Mouse (Mus musculus) forebrain, embryonic 10.5 days (tissue): ENCODE results near the gene Cited2. TPM values are rescaled to one million over a fixed set of nuclear protein-coding genes. Genes with fewer than 3 reads are reported as not detected.

Experiments
- DNase-seq: peaks from one replicate; pipeline ENCODE4 v3.0.0-alpha.2; 2017; ENCODE audit warnings: low spot score; ENCODE audit errors: extremely low spot score
- H3K27ac ChIP-seq: fragments of 300-500 bp; sonication (generic); 2 replicates; pipeline ENCODE4 v1.5.1; 2016; ENCODE audit warnings: mild to moderate bottlenecking
- H3K27me3 ChIP-seq: fragments of 300-500 bp; sonication (generic); 2 replicates; pipeline ENCODE4 v1.6.1; 2016; ENCODE audit warnings: mild to moderate bottlenecking; ENCODE audit not compliant: poor library complexity, severe bottlenecking
- H3K36me3 ChIP-seq: fragments of 300-500 bp; sonication (generic); replicated peaks from 2 replicates; pipeline ENCODE4 v1.6.1; 2016; ENCODE audit warnings: mild to moderate bottlenecking, moderate library complexity
- H3K4me1 ChIP-seq: fragments of 300-500 bp; sonication (generic); 2 replicates; pipeline ENCODE4 v1.6.1; 2016
- H3K4me3 ChIP-seq: fragments of 300-500 bp; sonication (generic); 2 replicates; pipeline ENCODE4 v1.5.1; 2016; ENCODE audit warnings: mild to moderate bottlenecking, moderate library complexity
- H3K9me3 ChIP-seq: fragments of 300-500 bp; sonication (generic); 2 replicates; pipeline ENCODE4 v1.6.1; 2016; ENCODE audit warnings: mild to moderate bottlenecking, moderate library complexity
- WGBS: fragments of 180-500 bp; shearing (Covaris S2); methylation state at CpG from one replicate; pipeline ENCODE4 v1.1.7; 2016; 5-methylcytosine and 5-hydroxymethylcytosine counted together
- polyA plus RNA-seq: library from polyadenylated mRNA; unstranded; fragments of >200 nt; fragmentation: Nextera tagmentation; extraction: Ambion mirVana; gene quantifications from 2 replicates; pipeline ENCODE4 v1.2.1, GENCODE M21; 2016

Gene Cited2
- polyA plus RNA-seq, 1 experiment from 2014 or later = 32.8 TPM

DNA sequence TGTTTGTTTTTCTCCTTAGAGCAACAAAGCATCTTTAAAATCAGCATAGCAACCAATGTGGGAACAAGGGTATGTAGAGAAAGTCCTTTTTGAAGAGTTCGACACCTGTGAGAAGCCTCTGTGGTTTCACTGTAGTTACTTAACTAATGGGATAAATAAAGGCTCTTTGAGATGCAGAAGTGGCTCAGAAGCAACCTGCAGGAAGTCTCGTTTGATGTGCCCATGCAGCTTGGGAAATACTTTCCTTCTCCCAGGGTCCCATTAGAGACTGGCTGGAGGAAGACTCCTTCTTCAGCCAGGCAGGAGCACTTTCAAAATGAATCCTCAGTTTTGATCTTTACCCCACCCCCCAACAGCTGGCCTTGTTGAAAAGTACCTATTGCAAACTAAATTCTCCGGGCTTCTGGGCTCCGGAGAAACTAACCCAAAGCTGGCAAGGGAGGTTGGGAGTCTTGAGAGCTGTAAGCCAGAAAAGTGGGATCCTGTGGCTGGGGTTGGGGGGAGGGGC lies 17.5 kb upstream of the Cited2 start:
- no peak overlapping the region for H3K27ac ChIP-seq
- no peaks in the 10 kb centered on the region for H3K9me3 ChIP-seq
- peaks cover 11% of the 10 kb centered on the region for H3K4me1 ChIP-seq
- no peaks in the 10 kb centered on the region for H3K36me3 ChIP-seq
- WGBS = 19% methylated on average over 4 of the region's 4 CpGs
- H3K27me3 ChIP-seq = no peaks in the 10 kb centered on the region
- no peak for DNase-seq
- no peak overlapping the region for H3K4me3 ChIP-seq

DNA sequence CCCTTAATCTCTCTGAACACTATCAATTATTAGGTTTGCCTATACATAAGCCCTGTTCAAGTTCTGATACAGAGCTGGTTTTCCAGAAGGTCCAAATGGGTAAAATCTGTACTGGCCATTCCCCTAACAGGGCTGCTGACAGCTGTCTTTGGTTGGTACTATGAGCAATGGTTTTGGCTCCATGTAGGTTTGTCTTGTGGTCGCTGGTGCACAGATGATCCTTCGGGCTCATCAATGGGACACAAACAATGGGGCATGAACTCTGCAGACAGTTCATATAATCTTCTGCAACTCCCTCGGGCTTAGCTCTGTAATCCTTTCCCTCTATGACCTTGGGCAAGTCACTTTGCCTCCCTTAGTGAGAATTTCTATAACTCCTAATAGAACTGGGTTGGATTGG lies 12.3 kb upstream of the Cited2 start:
- Histone ChIP-seq H3K27me3 (no peaks in the 10 kb centered on the region), H3K27ac (no peak overlapping the region), H3K9me3 (no peaks in the 10 kb centered on the region), H3K4me3 (no peak overlapping the region), H3K4me1 (peaks cover 2% of the 10 kb centered on the region), H3K36me3 (no peaks in the 10 kb centered on the region)
- 79% methylated on average over 3 of the region's 3 CpGs for WGBS
- DNase-seq = no peak

DNA sequence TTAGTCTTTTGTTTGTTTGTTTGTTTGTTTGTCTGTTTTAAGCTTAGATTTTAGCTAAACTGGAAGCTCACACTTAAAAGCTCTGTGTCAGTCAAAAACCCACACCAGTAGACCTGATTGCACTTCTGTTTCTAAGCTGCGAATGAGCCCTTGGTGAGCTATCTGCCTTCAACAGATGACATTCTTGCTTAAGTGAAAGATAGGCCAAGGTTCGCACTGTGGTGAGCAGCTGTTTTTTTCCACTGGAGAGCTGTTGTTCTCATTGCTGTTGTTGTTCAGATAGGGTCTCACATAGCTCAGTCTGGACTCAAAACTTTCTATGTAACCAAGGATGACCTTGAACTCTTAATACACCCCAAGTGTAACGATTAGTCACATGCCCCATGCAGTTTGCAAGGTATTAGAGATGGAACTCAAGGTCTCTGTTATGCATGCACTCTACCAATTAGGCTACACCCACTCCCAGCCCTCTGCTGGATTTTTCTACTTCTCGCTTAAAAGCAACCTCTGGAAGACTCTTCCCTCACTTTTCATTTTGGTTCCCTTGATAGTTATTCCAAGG lies 3.9 kb upstream of the Cited2 start:
- no peaks in the 10 kb centered on the region; the same call in 1 of the 2 replicates for H3K27me3 ChIP-seq
- H3K36me3 ChIP-seq = peaks cover 1% of the 10 kb centered on the region
- H3K9me3 ChIP-seq = no peaks in the 10 kb centered on the region
- H3K4me1 ChIP-seq = peaks cover 10% of the 10 kb centered on the region
- WGBS = 91% methylated on average over 4 of the region's 4 CpGs
- no peak for DNase-seq
- no peak overlapping the region for H3K27ac ChIP-seq
- H3K4me3 ChIP-seq = no peak overlapping the region

DNA sequence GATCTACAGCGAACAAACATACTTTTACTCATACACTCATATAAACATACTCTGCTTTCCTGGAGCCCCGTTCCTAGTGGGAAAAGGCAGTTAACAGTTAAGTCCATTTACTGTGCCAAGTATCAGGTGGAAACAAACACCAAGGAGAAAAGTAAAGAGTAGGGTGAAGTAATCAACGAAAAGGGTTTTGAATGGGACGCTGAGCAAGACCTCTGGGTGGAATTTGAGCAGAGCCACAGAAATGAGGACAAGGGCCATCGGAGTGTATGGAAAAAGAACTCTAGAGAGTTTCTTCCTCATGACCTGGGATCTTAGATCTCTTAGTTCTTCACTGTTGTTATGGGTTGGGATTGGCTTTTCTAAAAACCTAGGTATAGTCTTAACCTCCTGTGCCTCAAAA lies 3.4 kb upstream of the Cited2 start:
- H3K9me3 ChIP-seq = no peaks in the 10 kb centered on the region
- H3K4me3 ChIP-seq = no peak overlapping the region
- 92% methylated on average over 5 of the region's 5 CpGs for WGBS
- DNase-seq = no peak
- H3K4me1 ChIP-seq = peaks cover 15% of the 10 kb centered on the region
- H3K27ac ChIP-seq = no peak overlapping the region
- no peaks in the 10 kb centered on the region; the same call in 1 of the 2 replicates for H3K27me3 ChIP-seq
- peaks cover 5% of the 10 kb centered on the region for H3K36me3 ChIP-seq

DNA sequence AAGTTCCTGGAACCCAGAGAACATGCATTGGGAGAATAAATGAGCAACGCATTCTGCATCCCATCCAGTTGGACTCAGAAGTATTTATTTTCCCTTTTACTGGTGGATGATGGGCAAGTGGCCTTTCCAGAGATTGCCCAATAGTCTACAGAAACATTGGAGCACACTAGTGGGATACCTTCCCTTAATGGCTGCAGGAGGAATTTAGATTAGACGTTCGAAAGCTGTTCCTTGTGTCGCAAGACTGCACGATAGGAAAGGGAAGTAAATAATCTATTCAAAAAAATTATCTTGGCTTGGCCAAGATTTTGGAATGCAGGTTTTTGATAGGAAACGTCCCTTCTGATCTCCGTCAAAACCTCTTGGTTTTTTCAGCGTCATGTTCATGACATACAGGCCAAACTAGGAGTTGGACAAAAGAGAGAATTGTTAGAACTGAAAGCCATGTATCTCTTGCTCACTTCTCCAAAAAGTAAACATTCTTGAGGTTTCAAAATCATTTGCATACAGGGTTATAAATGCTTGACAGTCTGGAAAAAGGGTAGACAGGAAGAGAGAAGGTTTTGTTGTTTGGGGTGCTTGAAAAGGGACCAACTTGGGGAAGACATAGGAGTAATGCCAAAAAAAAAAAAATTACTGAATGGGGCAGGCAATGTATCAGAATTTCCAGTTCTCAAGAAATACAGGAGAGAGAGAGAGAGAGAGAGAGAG lies 2.0 kb upstream of the Cited2 start:
- Histone ChIP-seq H3K27ac (peak overlapping the region; percentile 98), H3K4me1 (peaks cover 28% of the 10 kb centered on the region), H3K9me3 (no peaks in the 10 kb centered on the region), H3K27me3 (no peaks in the 10 kb centered on the region; the same call in 1 of the 2 replicates), H3K36me3 (peaks cover 5% of the 10 kb centered on the region), H3K4me3 (peak overlapping the region; percentile 94)
- WGBS = 88% methylated on average over 8 of the region's 8 CpGs
- no peak for DNase-seq

DNA sequence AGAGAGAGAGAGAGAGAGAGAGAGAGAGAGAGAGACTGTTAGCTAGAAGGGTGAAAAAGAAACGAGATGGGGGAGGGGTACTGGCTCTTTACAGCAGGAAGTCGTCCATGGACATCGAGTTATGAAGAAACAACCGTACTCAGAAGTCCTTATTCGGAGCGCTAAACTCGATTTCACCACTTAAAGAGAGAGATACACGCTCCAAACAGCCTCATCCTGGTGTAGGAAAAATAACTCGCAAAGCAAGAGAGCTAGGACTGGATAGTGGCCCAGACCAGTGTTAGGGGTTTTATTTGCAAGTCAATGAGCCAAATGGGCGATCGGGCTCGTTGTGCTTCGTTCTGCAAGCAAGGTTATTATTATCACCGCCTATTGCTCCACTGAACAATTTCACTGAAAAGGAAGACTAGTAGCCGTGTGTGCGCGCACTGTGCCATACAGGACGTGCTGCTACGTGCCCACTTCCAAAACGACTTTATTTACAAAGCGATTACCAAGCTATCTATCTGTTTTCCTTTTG lies 1.4 kb upstream of the Cited2 start:
- under 1% methylated on average over 21 of the region's 21 CpGs for WGBS
- Histone ChIP-seq H3K9me3 (no peaks in the 10 kb centered on the region), H3K4me1 (peaks cover 34% of the 10 kb centered on the region), H3K36me3 (peaks cover 5% of the 10 kb centered on the region), H3K4me3 (peak overlapping the region; percentile 94), H3K27ac (peak overlapping the region; percentile 98), H3K27me3 (no peaks in the 10 kb centered on the region; the same call in 1 of the 2 replicates)
- DNase-seq = no peak

DNA sequence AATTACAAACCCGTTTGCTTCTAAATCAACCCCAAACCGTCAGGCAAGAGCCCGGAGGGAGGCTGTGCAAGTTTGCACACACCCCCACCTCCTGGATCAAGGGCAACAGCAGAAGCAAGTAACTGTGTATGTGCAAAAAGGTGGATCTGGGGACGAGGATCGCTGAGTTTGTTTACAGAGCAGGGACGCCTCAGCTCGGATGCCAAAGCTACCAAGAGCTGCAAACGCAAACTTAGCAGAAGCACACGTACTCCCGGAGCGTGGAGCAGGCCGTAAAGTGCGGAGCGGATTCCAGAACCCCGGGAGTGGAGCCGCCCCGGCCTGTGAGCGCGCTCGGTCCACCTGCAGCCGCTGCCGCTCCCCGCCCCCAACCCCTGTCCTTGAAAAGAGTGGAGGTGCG lies 860 bp upstream of the Cited2 start:
- no peaks in the 10 kb centered on the region for H3K9me3 ChIP-seq
- H3K36me3 ChIP-seq = peaks cover 5% of the 10 kb centered on the region
- WGBS = 0% methylated on average over 24 of the region's 24 CpGs
- peaks cover 39% of the 10 kb centered on the region for H3K4me1 ChIP-seq
- no peaks in the 10 kb centered on the region; the same call in 1 of the 2 replicates for H3K27me3 ChIP-seq
- peak; percentile 92 for DNase-seq
- H3K27ac ChIP-seq = peak overlapping the region; percentile 98
- H3K4me3 ChIP-seq = peak overlapping the region; percentile 94

DNA sequence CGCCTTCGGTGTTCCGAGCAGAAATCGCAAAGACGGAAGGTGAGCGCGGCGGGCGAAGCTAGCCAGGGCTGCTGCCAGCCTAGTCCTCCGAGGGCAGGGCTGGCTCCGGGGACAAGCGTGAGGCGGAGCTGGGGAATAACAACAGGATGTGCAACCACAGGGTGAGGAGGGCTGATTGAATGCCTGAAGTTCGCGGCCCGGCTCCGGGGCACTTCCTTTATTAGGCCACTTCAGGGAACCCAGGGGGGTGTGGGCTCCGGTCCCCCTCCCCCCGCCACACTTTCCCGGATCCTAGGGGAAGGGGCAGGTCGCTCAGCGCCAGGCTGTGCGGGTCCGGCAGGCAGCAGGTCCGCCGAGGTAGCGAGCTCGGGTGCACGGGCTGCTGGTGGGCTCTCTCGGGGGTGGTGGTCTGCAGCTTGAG lies 413 bp downstream of the Cited2 start:
- Histone ChIP-seq H3K27me3 (no peaks in the 10 kb centered on the region; the same call in 1 of the 2 replicates), H3K4me3 (peak overlapping the region; percentile 94), H3K27ac (peak overlapping the region; percentile 98), H3K36me3 (peaks cover 5% of the 10 kb centered on the region), H3K9me3 (no peaks in the 10 kb centered on the region), H3K4me1 (peaks cover 49% of the 10 kb centered on the region)
- WGBS = under 1% methylated on average over 30 of the region's 30 CpGs
- no peak for DNase-seq

DNA sequence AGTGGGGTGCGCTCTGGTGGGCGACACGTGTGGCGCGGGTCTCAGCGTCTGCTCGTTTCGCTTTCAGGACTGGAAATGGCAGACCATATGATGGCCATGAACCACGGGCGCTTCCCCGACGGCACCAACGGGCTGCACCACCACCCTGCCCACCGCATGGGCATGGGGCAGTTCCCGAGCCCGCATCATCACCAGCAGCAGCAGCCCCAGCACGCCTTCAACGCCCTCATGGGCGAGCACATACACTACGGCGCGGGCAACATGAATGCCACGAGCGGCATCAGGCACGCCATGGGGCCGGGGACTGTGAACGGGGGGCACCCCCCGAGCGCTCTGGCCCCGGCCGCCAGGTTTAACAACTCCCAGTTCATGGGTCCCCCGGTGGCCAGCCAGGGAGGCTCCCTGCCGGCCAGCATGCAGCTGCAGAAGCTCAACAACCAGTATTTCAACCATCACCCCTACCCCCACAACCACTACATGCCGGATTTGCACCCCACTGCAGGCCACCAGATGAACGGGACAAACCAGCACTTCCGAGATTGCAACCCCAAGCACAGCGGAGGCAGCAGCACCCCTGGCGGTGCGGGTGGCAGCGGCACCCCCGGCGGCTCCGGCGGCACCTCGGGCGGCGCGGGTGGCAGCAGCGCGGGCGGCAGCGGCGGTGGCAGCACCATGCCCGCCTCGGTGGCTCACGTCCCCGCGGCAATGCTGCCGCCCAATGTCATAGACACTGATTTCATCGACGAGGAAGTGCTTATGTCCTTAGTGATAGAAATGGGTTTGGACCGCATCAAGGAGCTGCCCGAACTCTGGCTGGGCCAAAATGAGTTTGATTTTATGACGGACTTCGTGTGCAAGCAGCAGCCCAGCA lies 1.1 kb downstream of the Cited2 start:
- H3K36me3 ChIP-seq = peaks cover 5% of the 10 kb centered on the region
- no peaks in the 10 kb centered on the region; the same call in 1 of the 2 replicates for H3K27me3 ChIP-seq
- no peak for DNase-seq
- H3K27ac ChIP-seq = peak overlapping the region; percentile 98
- peak overlapping the region; percentile 94 for H3K4me3 ChIP-seq
- under 1% methylated on average over 65 of the region's 65 CpGs for WGBS
- H3K4me1 ChIP-seq = peaks cover 56% of the 10 kb centered on the region
- no peaks in the 10 kb centered on the region for H3K9me3 ChIP-seq

DNA sequence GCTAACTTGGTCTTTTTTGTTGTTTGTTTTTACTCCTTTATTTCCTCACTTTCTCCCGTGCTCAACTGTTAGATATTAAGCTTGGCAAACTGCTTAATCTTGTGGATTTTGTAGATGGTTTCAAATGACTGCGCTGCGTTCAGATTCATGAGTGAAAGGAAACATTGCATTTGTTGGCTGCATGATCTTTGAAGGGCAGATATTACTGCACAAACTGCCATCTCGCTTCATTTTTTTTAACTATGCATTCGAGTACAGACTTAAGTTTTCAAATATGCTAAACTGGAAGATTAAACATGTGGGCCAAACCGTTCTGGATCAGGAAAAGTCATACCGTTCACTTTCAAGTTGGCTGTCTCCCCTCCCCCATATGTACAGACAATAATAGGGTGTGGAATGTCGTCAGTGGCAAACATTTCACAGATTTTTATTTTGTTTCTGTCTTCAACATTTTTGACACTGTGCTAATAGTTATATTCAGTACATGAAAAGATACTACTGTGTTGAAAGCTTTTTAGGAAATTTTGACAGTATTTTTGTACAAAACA lies 2.1 kb downstream of the Cited2 start:
- Histone ChIP-seq H3K4me1 (peaks cover 62% of the 10 kb centered on the region), H3K9me3 (no peaks in the 10 kb centered on the region), H3K4me3 (peak overlapping the region; percentile 94), H3K27me3 (no peaks in the 10 kb centered on the region; the same call in 1 of the 2 replicates), H3K27ac (peak overlapping the region; percentile 98; the same call in 1 of the 2 replicates), H3K36me3 (peaks cover 5% of the 10 kb centered on the region)
- WGBS = 27% methylated on average over 8 of the region's 8 CpGs
- DNase-seq = no peak

DNA sequence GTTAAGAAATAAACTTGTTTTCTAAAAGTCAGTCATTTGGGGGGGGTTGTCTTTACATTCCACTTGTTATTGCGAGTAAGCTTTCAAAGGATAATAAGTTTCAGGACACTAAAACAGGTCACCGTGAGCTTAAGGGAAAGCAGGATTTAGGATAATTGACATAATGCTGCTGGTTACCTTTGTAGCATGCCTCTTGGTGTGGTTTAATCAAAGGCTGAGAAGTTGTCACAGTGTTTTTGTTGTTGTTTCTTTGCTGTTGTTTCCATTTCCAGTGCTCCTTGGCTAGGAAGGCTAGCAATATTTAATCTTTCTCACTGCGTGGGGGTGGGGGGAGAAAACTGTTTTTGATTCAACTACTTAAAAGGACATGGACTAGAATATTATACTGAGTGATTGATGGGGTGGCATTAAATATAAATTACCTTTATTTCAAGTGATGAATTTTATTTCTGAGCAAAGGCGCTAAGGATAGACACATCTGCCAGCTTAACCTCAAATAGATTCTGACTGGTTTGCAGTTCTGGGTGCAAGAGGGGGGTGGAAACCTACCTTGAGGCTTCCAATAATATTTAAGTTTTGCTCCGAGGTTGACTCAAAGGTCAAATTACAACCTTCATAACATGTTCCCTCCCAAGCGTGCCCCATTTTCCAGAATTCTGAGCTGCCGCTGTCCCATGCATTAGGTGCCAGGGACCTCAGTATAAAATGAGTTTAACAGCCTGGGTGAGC lies 2.8 kb downstream of the Cited2 start:
- Histone ChIP-seq H3K27me3 (no peaks in the 10 kb centered on the region; the same call in 1 of the 2 replicates), H3K4me1 (peaks cover 62% of the 10 kb centered on the region), H3K27ac (no peak overlapping the region), H3K4me3 (peak overlapping the region; percentile 94), H3K36me3 (peaks cover 5% of the 10 kb centered on the region), H3K9me3 (no peaks in the 10 kb centered on the region)
- no peak for DNase-seq
- 51% methylated on average over 7 of the region's 7 CpGs for WGBS

DNA sequence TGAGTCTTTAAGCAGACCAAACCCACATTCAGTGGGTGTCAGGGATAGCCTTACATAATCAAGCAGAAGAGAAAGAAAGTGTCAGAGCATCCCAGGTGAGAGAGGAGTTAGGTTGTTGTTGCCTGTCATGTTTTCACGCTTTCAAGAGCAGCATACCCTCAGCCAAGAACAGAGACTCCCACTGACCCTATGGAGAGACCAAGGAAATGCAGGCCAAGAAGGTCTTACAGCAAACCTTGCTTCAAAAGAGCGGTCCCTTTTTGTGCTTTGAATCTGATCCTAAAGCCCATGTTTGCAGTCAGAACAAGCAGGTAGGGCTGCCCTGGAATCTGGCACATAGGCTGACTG lies 3.3 kb downstream of the Cited2 start:
- Histone ChIP-seq H3K27me3 (no peaks in the 10 kb centered on the region), H3K4me1 (peaks cover 58% of the 10 kb centered on the region), H3K9me3 (no peaks in the 10 kb centered on the region), H3K36me3 (peaks cover 5% of the 10 kb centered on the region), H3K27ac (no peak overlapping the region), H3K4me3 (peak overlapping the region; percentile 94; the same call in 1 of the 2 replicates)
- 55% methylated on average over 2 of the region's 2 CpGs for WGBS
- no peak for DNase-seq
